Comparison of ENCODE assay signal across 8 mouse cellular contexts in the genomic region with DNA sequence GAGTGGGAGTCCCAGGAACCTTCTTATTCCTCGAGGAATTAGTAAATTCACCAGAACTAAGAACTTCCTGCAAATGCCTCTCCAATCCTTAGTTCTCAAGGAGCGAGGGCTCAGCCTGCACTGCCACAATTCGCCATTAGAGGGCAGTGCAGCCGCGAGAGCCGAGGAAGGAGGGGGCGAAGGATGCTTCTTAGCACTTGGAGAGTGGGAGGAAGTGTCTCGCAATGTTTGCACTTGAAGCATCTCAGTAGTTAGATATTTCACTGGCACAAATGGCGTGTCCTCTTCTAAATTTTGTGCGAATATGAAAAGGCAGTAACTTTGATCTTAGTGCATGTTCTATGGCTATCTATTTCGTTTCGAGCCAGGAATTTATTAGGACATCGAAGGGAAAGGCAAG. TPM values are rescaled to one million over a fixed set of nuclear protein-coding genes. Genes with fewer than 3 reads are reported as not detected.
DNase-seq lines count a peak whose midpoint lies in the region; ATAC-seq and TF ChIP-seq lines count a peak whose summit lies in the region.

No protein-coding gene starts in this region.

- WGBS in bone marrow, adult 2 months = 24% methylated on average over 13 of the region's 13 CpGs
- 19% methylated on average over 13 of the region's 13 CpGs for WGBS in embryonic facial prominence, embryonic 15.5 days
- 17% methylated on average over 13 of the region's 13 CpGs for WGBS in heart, postnatal 0 days
- WGBS in large intestine, adult 2 months = 13% methylated on average over 13 of the region's 13 CpGs
- WGBS in lung, embryonic 14.5 days = 16% methylated on average over 13 of the region's 13 CpGs

- H3K9ac ChIP-seq in embryonic facial prominence, embryonic 15.5 days = no peak overlapping the region
- no peak overlapping the region for H3K9ac ChIP-seq in heart, postnatal 0 days (replicated peaks; ENCODE audit: low read depth, low read length)
- no peak overlapping the region for H3K9ac ChIP-seq in lung, embryonic 14.5 days

- no peaks in the 10 kb centered on the region; the same call in 1 of the 2 replicates for H3K4me1 ChIP-seq in bone marrow, adult 2 months (ENCODE audit: control insufficient read depth, insufficient read depth, low read length)
- no peaks in the 10 kb centered on the region for H3K4me1 ChIP-seq in embryonic facial prominence, embryonic 15.5 days
- H3K4me1 ChIP-seq in heart, postnatal 0 days (ENCODE audit: control insufficient read depth, insufficient read depth) = no peaks in the 10 kb centered on the region
- H3K4me1 ChIP-seq in lung, embryonic 14.5 days (ENCODE audit: insufficient read depth) = no peaks in the 10 kb centered on the region

- peak overlapping the region; percentile 40 for H3K4me2 ChIP-seq in embryonic facial prominence, embryonic 15.5 days (replicated peaks)
- peak overlapping the region; percentile 24; the same call in 1 of the 2 replicates for H3K4me2 ChIP-seq in heart, postnatal 0 days (ENCODE audit: low read depth, low read length)
- no peak overlapping the region for H3K4me2 ChIP-seq in lung, embryonic 14.5 days

- DNase-seq in heart, postnatal 0 days (ENCODE audit: low spot score) = peak; percentile 70
- DNase-seq in large intestine, adult 2 months (ENCODE audit: low read depth, low spot score) = peak; percentile 31
- DNase-seq in lung, embryonic 14.5 days = peak; percentile 91
- DNase-seq in ovary, adult 18-20 months (ENCODE audit: low spot score) = peak; percentile 19
- DNase-seq in thymus, postnatal 0 days (ENCODE audit: low spot score) = peak; percentile 80

- no peak; the same call in 1 of the 2 replicates for TF ChIP-seq POLR2A in bone marrow, adult 2 months (IDR thresholded peaks at IDR 0.05; ENCODE audit: borderline replicate concordance, control insufficient read depth, low read depth, low read length)

- peak; percentile 96 for TF ChIP-seq CTCF in bone marrow, adult 2 months (IDR thresholded peaks at IDR 0.05; ENCODE audit: control insufficient read depth, insufficient read depth, low read length)
- peak; percentile 99 for TF ChIP-seq CTCF in heart, postnatal 0 days (IDR thresholded peaks at IDR 0.05; ENCODE audit: low read depth)
- TF ChIP-seq CTCF in lung, embryonic 14.5 days (IDR thresholded peaks at IDR 0.05; ENCODE audit: low read depth) = peak; percentile 99

- TF ChIP-seq EP300 in heart, postnatal 0 days (IDR thresholded peaks at IDR 0.05; ENCODE audit: low read depth) = no peak

- peak; percentile 73 for ATAC-seq in CD4-positive, CD25-positive, alpha-beta regulatory T cell, adult 4 months
- ATAC-seq in embryonic facial prominence, embryonic 15.5 days (ENCODE audit: insufficient number of reproducible peaks, low FRiP score, low TSS enrichment, low read depth) = no peak
- ATAC-seq in heart, postnatal 0 days (ENCODE audit: insufficient read depth, low read depth) = no peak
- peak; percentile 68 for ATAC-seq in lung, embryonic 14.5 days (ENCODE audit: insufficient read depth)

- no peaks in the 10 kb centered on the region for H3K36me3 ChIP-seq in embryonic facial prominence, embryonic 15.5 days
- no peaks in the 10 kb centered on the region for H3K36me3 ChIP-seq in heart, postnatal 0 days (replicated peaks; ENCODE audit: control insufficient read depth, insufficient read depth, low read length)
- no peaks in the 10 kb centered on the region for H3K36me3 ChIP-seq in lung, embryonic 14.5 days (ENCODE audit: insufficient read depth)

- H3K27me3 ChIP-seq in embryonic facial prominence, embryonic 15.5 days = no peaks in the 10 kb centered on the region
- H3K27me3 ChIP-seq in heart, postnatal 0 days (ENCODE audit: control insufficient read depth, insufficient read depth, low read length) = no peaks in the 10 kb centered on the region
- no peaks in the 10 kb centered on the region for H3K27me3 ChIP-seq in lung, embryonic 14.5 days (ENCODE audit: insufficient read depth, low read length)

- H3K9me3 ChIP-seq in embryonic facial prominence, embryonic 15.5 days (replicated peaks) = no peaks in the 10 kb centered on the region
- no peaks in the 10 kb centered on the region for H3K9me3 ChIP-seq in heart, postnatal 0 days (replicated peaks; ENCODE audit: control insufficient read depth, low read length)
- no peaks in the 10 kb centered on the region for H3K9me3 ChIP-seq in lung, embryonic 14.5 days (ENCODE audit: low read depth, low read length)

- H3K27ac ChIP-seq in bone marrow, adult 2 months (ENCODE audit: control insufficient read depth, insufficient read depth, low read depth, low read length, poor library complexity) = no peak overlapping the region
- H3K27ac ChIP-seq in embryonic facial prominence, embryonic 15.5 days (replicated peaks) = no peak overlapping the region
- no peak overlapping the region for H3K27ac ChIP-seq in heart, postnatal 0 days (ENCODE audit: low read depth)
- no peak overlapping the region for H3K27ac ChIP-seq in lung, embryonic 14.5 days (ENCODE audit: low read depth)

- H3K4me3 ChIP-seq in bone marrow, adult 2 months (replicated peaks; ENCODE audit: control insufficient read depth, low read depth, low read length) = no peak overlapping the region
- peak overlapping the region; percentile 16 for H3K4me3 ChIP-seq in embryonic facial prominence, embryonic 15.5 days (replicated peaks)
- no peak overlapping the region for H3K4me3 ChIP-seq in heart, postnatal 0 days (ENCODE audit: low read depth, low read length)
- no peak overlapping the region for H3K4me3 ChIP-seq in lung, embryonic 14.5 days (ENCODE audit: low read depth, low read length)

RNA-seq across cellular contexts. Expression of a gene that starts 59.0 kb away (rescaled TPM):
- polyA plus RNA-seq in CD4-positive, CD25-positive, alpha-beta regulatory T cell, adult 4 months (2017; shearing (Covaris generic)) = 10 to 100 TPM; 11.8 to 17.7 TPM
- 20.7 and 23.2 TPM in 2 replicates for polyA plus RNA-seq in bone marrow, adult 2 months (2011; ENCODE audit: insufficient read depth, insufficient read length, low replicate concordance, missing spikeins)
- 57.2 and 60.0 TPM in 2 replicates for polyA plus RNA-seq in embryonic facial prominence, embryonic 15.5 days (2015; fragmentation: Nextera tagmentation; extraction: Ambion mirVana)
- total RNA-seq in heart, postnatal 0 days (2014; rRNA removed; ENCODE audit: low replicate concordance) = 41.1 and 46.0 TPM in 2 replicates
- polyA plus RNA-seq in heart, postnatal 0 days (2015; fragmentation: Nextera tagmentation; extraction: Ambion mirVana) = 21.1 and 23.7 TPM in 2 replicates
- 38.8 and 49.6 TPM in 2 replicates for polyA plus RNA-seq in large intestine, adult 2 months (2012; rRNA removed)
- 63.3 and 64.6 TPM in 2 replicates for polyA plus RNA-seq in lung, embryonic 14.5 days (2014; fragmentation: Nextera tagmentation; extraction: Ambion mirVana)
- polyA plus RNA-seq in thymus, postnatal 0 days (2015; fragmentation: Nextera tagmentation; extraction: Ambion mirVana) = 43.2 and 45.8 TPM in 2 replicates

Comparison
In these comparisons a context has a peak if more than half of its experiments do, and no peak if none do; other contexts are left out.
1. ATAC-seq: peak in CD4-positive, CD25-positive, alpha-beta regulatory T cell, adult 4 months (single experiment) and lung, embryonic 14.5 days (single experiment); none in embryonic facial prominence, embryonic 15.5 days (single experiment) and heart, postnatal 0 days (single experiment).
2. DNase-seq: peak in every context shown above with its lines; median percentile 91 in lung, embryonic 14.5 days; 80 in thymus, postnatal 0 days; 70 in heart, postnatal 0 days; 31 in large intestine, adult 2 months; 19 in ovary, adult 18-20 months.
3. Peak in every context shown above with its lines, with median percentiles within 50 percentile points of each other: CTCF ChIP-seq.